Mouse (Mus musculus): ENCODE results near the gene Kif6.

Kif6 gene

GRCm38 (mm10) chr17:49737217-49737774 is 122.4 kb downstream of the Kif6 start:
- no peak for ATAC-seq (ENCODE audit: low TSS enrichment)

GRCm38 (mm10) chr17:49738351-49738750 is 123.4 kb downstream of the Kif6 start:
- ATAC-seq (ENCODE audit: low TSS enrichment), result no peak

GRCm38 (mm10) chr17:49739896-49740679 is 125.2 kb downstream of the Kif6 start:
- ATAC-seq (ENCODE audit: low TSS enrichment), result no peak

- no peak for ATAC-seq (ENCODE audit: low TSS enrichment)
Measured at GRCm38 (mm10) chr17:49741172-49741571, 126.2 kb downstream of the Kif6 start.

GRCm38 (mm10) chr17:49741927-49742326 is 127.0 kb downstream of the Kif6 start:
- no peak for ATAC-seq (ENCODE audit: low TSS enrichment)

- no peak for ATAC-seq (ENCODE audit: low TSS enrichment)
Measured at GRCm38 (mm10) chr17:49743580-49744463, 128.9 kb downstream of the Kif6 start.

- ATAC-seq (ENCODE audit: low TSS enrichment), result no peak
Measured at GRCm38 (mm10) chr17:49750889-49751324, 136.0 kb downstream of the Kif6 start.

- no peak for ATAC-seq (ENCODE audit: low TSS enrichment)
Measured at GRCm38 (mm10) chr17:49753874-49754273, 138.9 kb downstream of the Kif6 start.

GRCm38 (mm10) chr17:49756862-49757261 is 141.9 kb downstream of the Kif6 start:
- ATAC-seq (ENCODE audit: low TSS enrichment), result peak; percentile 55

GRCm38 (mm10) chr17:49759047-49759446 is 144.1 kb downstream of the Kif6 start:
- ATAC-seq (ENCODE audit: low TSS enrichment), result no peak

- ATAC-seq (ENCODE audit: low TSS enrichment), result no peak
Measured at GRCm38 (mm10) chr17:49761260-49761659, 146.3 kb downstream of the Kif6 start.

GRCm38 (mm10) chr17:49761838-49762237 is 146.9 kb downstream of the Kif6 start:
- no peak for ATAC-seq (ENCODE audit: low TSS enrichment)

- no peak for ATAC-seq (ENCODE audit: low TSS enrichment)
Measured at GRCm38 (mm10) chr17:49764963-49765362, 150.0 kb downstream of the Kif6 start.

- no peak for ATAC-seq (ENCODE audit: low TSS enrichment)
Measured at GRCm38 (mm10) chr17:49767717-49768370, 152.9 kb downstream of the Kif6 start.

- no peak for ATAC-seq (ENCODE audit: low TSS enrichment)
Measured at GRCm38 (mm10) chr17:49771703-49772315, 156.9 kb downstream of the Kif6 start.

- ATAC-seq (ENCODE audit: low TSS enrichment), result no peak
Measured at GRCm38 (mm10) chr17:49777115-49777839, 162.3 kb downstream of the Kif6 start.

- no peak for ATAC-seq (ENCODE audit: low TSS enrichment)
Measured at GRCm38 (mm10) chr17:49779066-49779465, 164.1 kb downstream of the Kif6 start.

- no peak for ATAC-seq (ENCODE audit: low TSS enrichment)
Measured at GRCm38 (mm10) chr17:49779576-49779975, 164.6 kb downstream of the Kif6 start.

GRCm38 (mm10) chr17:49785851-49786250 is 170.9 kb downstream of the Kif6 start:
- no peak for ATAC-seq (ENCODE audit: low TSS enrichment)

- no peak for ATAC-seq (ENCODE audit: low TSS enrichment)
Measured at GRCm38 (mm10) chr17:49787351-49787750, 172.4 kb downstream of the Kif6 start.

Data from frontal cortex, adult (tissue).